Mouse (Mus musculus) liver, adult 2 months (tissue): ENCODE results near the gene Ephb2.

Experiments used
- CTCF ChIP-seq: fragments of 200-500 bp; IDR thresholded peaks from 2 replicates; pipeline ENCODE4 v1.5.1; 2011; ENCODE audit warnings: low read depth, low read length, control low read depth
- POLR2A ChIP-seq: fragments of 200-500 bp; IDR thresholded peaks from 2 replicates; pipeline ENCODE4 v1.6.1; 2011; ENCODE audit warnings: low read length, control low read depth; ENCODE audit not compliant: insufficient read depth; ENCODE audit errors: extremely low read depth

DNA sequence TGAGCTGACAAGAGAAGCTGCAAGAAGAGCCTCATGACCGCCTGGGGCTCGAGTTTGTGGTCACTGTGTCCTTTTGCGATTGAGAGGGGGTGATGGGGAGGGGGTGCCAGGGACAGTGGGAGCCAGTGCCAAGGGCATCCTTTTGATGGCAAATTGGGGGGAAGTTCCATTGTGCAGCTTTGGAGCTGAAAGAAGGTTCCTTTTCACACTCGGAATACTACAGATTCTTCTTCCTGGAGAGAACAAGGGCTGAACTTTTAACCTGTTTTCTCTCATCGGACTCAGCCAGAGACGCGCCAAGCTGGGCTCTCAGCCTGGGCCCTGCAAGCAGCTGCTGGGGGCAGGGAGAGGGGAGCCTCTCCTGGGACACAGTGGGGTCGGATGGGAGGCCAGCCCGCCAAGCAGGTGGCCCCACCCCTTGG lies 59.3 kb downstream of the Ephb2 start:
- TF ChIP-seq CTCF, result no peak
- TF ChIP-seq POLR2A, result no peak
